Mouse (Mus musculus) heart, postnatal 0 days (tissue): ENCODE measurements around the gene Racgap1.

Experiments used
- CTCF ChIP-seq: IDR thresholded peaks from 2 replicates; pipeline ENCODE4 v1.5.1; 2016; ENCODE audit warnings: antibody characterized with exemption, control low read depth, low read depth
- EP300 ChIP-seq: IDR thresholded peaks from 2 replicates; pipeline ENCODE4 v1.6.1; 2016; ENCODE audit warnings: antibody characterized with exemption, low read depth

GRCm38 (mm10) chr15:99690924-99691323, 39.5 kb upstream of the Racgap1 start:
- TF ChIP-seq CTCF (no peak), EP300 (no peak)
